Mouse (Mus musculus): ENCODE results near the gene Lnx2.

- TF ChIP-seq POLR2A (IDR thresholded peaks at IDR 0.05; ENCODE audit: extremely low read depth, insufficient read depth, low read length) (no peak), CTCF (IDR thresholded peaks at IDR 0.05; ENCODE audit: low read depth, low read length) (no peak)
These were observed 9.4 kb downstream of the Lnx2 start for GRCm38 (mm10) chr5:147066965-147067364.
